Mouse (Mus musculus): ENCODE results near the gene Rps6ka5. TPM values are rescaled to one million over a fixed set of nuclear protein-coding genes. Genes with fewer than 3 reads are reported as not detected.
A peak's percentile ranks its signal among the peaks of the same experiment; 100 is the strongest.

The Rps6ka5 gene
- total RNA-seq, 2 experiments from 2014 or later: 17.1 to 17.6 TPM

DNA sequence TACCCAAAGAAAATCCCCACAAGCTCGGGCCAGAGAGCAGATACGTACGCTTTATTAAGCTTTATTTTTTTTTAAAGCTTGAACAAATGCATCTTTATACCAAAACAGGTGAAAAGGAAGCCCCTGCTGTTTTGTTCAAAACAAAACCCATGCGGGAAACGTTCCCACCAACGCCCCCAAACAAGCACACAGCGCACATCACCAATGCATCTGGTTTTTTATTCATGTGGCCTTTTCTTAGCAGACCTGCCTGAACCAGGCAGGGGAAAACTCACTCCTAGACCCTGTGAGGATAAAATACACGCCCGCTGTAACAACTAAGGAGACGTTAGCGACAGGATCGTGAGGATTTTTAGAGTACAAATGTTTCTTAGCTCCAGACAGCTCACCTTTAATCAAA is 191.8 kb downstream of the Rps6ka5 start:
- no peak for DNase-seq (ENCODE audit: low spot score in 2 of 2)

GRCm38 (mm10) chr12:100534028-100534427 is 192.8 kb downstream of the Rps6ka5 start:
- DNase-seq (ENCODE audit: low spot score in 2 of 2): no peak

GRCm38 (mm10) chr12:100533209-100533608 is 193.6 kb downstream of the Rps6ka5 start:
- DNase-seq (ENCODE audit: low spot score in 2 of 2): no peak

GRCm38 (mm10) chr12:100531740-100532139 is 195.0 kb downstream of the Rps6ka5 start:
- DNase-seq (ENCODE audit: low spot score in 2 of 2): no peak

DNA sequence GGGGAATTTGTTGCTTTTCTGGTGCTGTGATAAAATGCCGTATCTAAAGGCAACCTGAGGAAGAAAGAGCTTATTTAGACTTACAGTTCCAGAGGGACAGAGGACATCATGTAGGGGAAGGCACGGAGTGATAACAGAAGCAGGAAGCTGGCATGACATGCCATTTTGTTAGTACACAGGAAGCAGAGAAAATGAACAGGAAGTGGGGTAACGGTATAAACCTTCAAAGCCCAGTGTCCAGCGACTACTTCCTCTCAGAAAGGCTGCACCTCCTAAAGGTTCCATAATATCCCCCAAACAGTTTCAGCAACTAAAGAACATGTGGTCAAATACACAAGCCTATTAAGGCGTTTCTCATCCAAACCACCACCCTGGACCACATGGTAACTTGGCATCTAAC is 195.9 kb downstream of the Rps6ka5 start:
- no peak for DNase-seq (ENCODE audit: low spot score in 2 of 2)

DNA sequence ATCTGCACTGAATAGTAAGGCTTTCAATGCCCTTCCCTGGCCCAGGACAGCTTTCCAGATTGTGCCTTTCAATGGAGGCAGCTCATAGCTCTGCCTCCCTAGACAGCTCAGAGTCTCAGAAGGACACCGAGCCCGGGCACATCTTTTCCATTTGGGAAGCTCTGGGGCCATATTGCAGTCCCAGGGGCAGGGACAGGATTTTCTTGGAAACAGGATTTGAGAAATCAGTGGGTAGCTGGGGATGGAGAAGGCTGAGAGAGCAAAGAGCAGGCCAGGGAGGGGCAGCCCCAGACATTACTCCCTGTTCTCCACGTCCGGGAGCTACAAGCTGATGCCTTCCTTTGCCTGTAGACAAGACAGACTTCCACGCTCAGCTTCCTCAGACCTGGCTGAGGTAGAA is 197.1 kb downstream of the Rps6ka5 start:
- DNase-seq (ENCODE audit: low spot score in 2 of 2): no peak

DNA sequence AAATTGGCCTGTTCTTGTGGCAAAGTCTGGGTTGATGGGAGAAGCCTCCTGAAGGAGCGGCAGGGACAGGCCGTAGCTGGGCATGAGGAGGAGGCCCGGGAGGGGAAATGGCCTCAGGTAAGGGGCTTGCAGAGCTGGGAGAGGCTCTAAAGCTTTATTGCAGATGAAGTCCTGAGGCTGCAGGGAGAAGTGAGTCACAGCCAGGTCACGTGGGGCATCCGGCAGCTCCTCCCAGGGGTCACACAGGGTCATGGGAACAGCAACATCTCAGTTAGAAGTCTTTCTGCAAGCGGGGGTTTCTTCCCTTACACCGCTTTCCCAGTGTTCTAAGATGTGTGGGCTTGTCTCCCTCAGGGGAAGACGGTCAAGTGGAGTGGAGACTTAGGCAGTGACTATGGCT is 197.6 kb downstream of the Rps6ka5 start:
- no peak for DNase-seq (ENCODE audit: low spot score in 2 of 2)

- DNase-seq (ENCODE audit: low spot score in 2 of 2): no peak
Measured at GRCm38 (mm10) chr12:100528246-100528645, 198.5 kb downstream of the Rps6ka5 start.

GRCm38 (mm10) chr12:100527753-100528152 is 199.0 kb downstream of the Rps6ka5 start:
- DNase-seq (ENCODE audit: low spot score in 2 of 2): peak; percentile 72 to 90

- no peak for DNase-seq (ENCODE audit: low spot score in 2 of 2)
Measured at GRCm38 (mm10) chr12:100527241-100527640, 199.5 kb downstream of the Rps6ka5 start.

DNA sequence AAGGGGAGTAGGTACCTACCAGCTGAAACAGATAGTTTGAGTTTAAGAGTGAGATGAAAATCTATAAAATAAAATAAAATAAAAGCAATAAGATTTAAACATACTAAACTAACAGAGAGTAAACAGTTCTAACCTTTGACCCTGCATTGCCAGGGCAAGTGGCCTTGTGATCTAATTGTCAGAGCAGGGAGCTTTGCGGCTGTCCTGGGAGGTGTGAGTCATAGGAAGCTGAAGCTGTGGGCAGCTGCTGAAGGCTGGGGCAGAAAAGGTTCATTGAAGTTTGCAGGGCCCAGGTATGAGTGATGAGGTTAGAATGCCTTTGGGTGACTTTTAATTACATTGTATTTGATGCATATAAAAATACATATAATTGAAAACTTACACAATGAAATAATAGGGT is 200.8 kb downstream of the Rps6ka5 start:
- no peak for DNase-seq (ENCODE audit: low spot score in 2 of 2)

DNA sequence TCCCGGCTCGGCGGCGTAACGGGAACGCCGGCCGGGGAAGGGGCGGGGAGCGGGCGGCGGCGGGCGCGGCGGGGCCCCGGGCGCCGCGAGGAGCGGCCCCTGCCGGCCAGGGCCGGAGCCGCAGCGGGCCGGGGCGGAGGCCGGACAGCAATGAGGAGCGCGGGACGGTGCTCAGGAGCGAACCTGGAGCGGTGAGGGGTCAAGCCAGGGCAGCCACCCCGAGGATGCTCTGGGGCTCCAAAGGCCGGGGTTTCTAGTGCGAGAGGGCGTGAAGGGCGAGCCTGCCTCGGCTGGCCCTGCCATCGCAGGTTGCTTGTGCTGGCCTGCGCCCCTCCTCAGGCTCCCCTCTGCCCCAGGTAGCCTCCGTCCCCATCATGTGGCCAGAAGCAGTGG is 206.0 kb downstream of the Rps6ka5 start, which contains the start of gene Ttc7b:
Gene Ttc7b (minus strand): TSS at position 33 of the 393 bp plus-strand sequence.
- peak in 1 of 2 experiments; percentile 33 for DNase-seq (ENCODE audit: low spot score in 2 of 2)

- peak; percentile 48 to 69 for DNase-seq (ENCODE audit: low spot score in 2 of 2)
Measured at GRCm38 (mm10) chr12:100520077-100520793, 206.5 kb downstream of the Rps6ka5 start.

DNA sequence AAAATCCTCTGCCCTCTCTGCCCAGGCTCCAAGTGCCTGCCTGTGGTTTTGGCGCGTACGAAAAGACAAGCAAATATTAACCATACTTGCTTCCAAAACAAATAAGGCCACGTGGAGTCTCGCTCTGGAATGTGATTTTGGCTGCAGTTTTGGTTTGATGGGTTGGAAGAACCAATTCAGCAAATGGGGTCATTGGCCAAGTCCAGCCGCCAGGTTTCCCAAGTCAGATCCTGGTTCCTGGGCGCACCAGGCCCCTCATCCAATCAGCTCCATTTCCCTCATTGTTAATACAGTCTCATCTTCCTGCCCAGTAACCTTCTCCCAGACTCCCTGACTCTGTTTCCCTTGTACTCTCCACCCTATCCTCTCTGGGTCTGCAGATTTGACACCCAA is 207.1 kb downstream of the Rps6ka5 start:
- peak in 1 of 2 experiments; percentile 24 for DNase-seq (ENCODE audit: low spot score in 2 of 2)

- no peak for DNase-seq (ENCODE audit: low spot score in 2 of 2)
Measured at GRCm38 (mm10) chr12:100517371-100517770, 209.4 kb downstream of the Rps6ka5 start.

DNA sequence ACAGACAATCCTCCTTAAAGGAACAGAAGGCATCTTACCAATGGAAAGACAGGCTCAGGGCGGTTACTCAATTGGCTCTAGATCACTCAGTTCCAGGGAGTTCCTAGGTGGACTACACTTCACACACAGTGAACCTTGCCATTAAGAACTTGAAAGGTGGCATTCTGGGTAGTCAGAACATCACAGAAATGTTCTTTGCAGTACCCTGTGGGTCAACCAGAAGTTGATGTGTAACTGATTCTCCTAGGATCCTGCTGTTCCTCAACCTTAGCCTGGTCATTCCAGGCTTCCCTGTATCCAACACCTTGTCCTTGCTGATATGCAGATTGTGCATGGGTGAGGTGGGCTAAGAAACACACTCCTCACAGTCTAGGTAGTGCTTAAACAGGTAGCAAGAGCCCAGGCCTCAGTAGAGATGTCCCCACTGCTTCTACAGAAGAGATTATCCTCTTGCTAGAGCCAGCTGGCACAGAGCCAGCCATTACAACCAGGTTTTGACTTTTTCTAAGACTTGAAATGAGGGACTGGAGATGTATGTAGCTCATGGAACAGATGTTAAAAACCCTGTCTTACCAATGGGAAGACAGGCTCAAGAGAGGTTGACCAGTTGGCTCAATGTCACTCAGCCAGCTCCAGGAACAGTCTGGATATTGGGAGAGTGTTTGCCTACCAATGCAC is 210.5 kb downstream of the Rps6ka5 start:
- DNase-seq (ENCODE audit: low spot score in 2 of 2): no peak

- DNase-seq (ENCODE audit: low spot score in 2 of 2): no peak
Measured at GRCm38 (mm10) chr12:100515493-100515892, 211.3 kb downstream of the Rps6ka5 start.

GRCm38 (mm10) chr12:100514611-100515010 is 212.2 kb downstream of the Rps6ka5 start:
- no peak for DNase-seq (ENCODE audit: low spot score in 2 of 2)

GRCm38 (mm10) chr12:100513131-100513530 is 213.7 kb downstream of the Rps6ka5 start:
- no peak for DNase-seq (ENCODE audit: low spot score in 2 of 2)

- no peak for DNase-seq (ENCODE audit: low spot score in 2 of 2)
Measured at GRCm38 (mm10) chr12:100512641-100513040, 214.1 kb downstream of the Rps6ka5 start.

GRCm38 (mm10) chr12:100509615-100510282 is 217.0 kb downstream of the Rps6ka5 start:
- no peak for DNase-seq (ENCODE audit: low spot score in 2 of 2)

DNA sequence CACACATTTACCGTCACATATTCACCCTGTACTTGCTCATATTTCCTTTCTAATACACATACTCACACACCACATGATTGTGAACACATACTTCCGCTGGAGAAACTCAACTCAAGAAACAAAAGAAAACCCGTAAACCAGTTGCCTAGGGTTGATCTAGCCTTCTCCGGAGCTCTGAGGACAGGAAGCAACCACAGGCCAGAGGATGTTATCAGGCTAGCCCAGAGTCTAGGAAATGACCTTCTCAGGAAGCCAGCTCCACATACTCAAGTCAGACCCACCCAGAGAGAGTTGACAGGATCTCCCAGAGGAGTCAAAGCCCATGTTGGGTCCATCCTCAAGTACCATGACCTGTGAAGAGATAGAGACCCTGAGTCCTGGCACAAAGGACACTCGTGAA is 218.1 kb downstream of the Rps6ka5 start:
- DNase-seq (ENCODE audit: low spot score in 2 of 2): no peak

Measured in layer of hippocampus, postnatal 14 days (tissue).